Mouse (Mus musculus): ENCODE measurements around the gene Zbed3. TPM values are rescaled to one million over a fixed set of nuclear protein-coding genes. Genes with fewer than 3 reads are reported as not detected.
A peak's percentile ranks its signal among the peaks of the same experiment; 100 is the strongest.

The Zbed3 gene
- polyA plus RNA-seq, 1 experiment from 2014 or later: 30.7 TPM

GRCm38 (mm10) chr13:95312016-95312415, 11.4 kb upstream of the Zbed3 start:
- Histone ChIP-seq H3K9me3 (ENCODE audit: control insufficient read depth, low read length) (no peaks in the 10 kb centered on the region), H3K27ac (ENCODE audit: low read depth, low read length) (no peak overlapping the region), H3K4me3 (ENCODE audit: low read depth, low read length) (no peak overlapping the region), H3K27me3 (ENCODE audit: control insufficient read depth, insufficient read depth, low read length) (no peaks in the 10 kb centered on the region), H3K36me3 (ENCODE audit: control insufficient read depth, insufficient read depth, low read length) (no peaks in the 10 kb centered on the region), H3K4me2 (ENCODE audit: low read depth, low read length) (no peak overlapping the region), H3K9ac (replicated peaks; ENCODE audit: low read depth, low read length) (no peak overlapping the region), H3K4me1 (ENCODE audit: control insufficient read depth, insufficient read depth, low read length) (no peaks in the 10 kb centered on the region)
- ATAC-seq (ENCODE audit: low read depth): no peak
- WGBS: 64% methylated on average over 6 of the region's 6 CpGs

- Histone ChIP-seq H3K4me2 (ENCODE audit: low read depth, low read length) (no peak overlapping the region), H3K27me3 (ENCODE audit: control insufficient read depth, insufficient read depth, low read length) (no peaks in the 10 kb centered on the region), H3K4me3 (ENCODE audit: low read depth, low read length) (no peak overlapping the region), H3K9me3 (ENCODE audit: control insufficient read depth, low read length) (no peaks in the 10 kb centered on the region), H3K9ac (replicated peaks; ENCODE audit: low read depth, low read length) (no peak overlapping the region), H3K36me3 (ENCODE audit: control insufficient read depth, insufficient read depth, low read length) (no peaks in the 10 kb centered on the region), H3K27ac (ENCODE audit: low read depth, low read length) (no peak overlapping the region), H3K4me1 (ENCODE audit: control insufficient read depth, insufficient read depth, low read length) (no peaks in the 10 kb centered on the region)
- no peak for ATAC-seq (ENCODE audit: low read depth)
- 76% methylated on average over 6 of the region's 6 CpGs for WGBS
These were observed 4.3 kb upstream of the Zbed3 start for GRCm38 (mm10) chr13:95319153-95319552.

DNA sequence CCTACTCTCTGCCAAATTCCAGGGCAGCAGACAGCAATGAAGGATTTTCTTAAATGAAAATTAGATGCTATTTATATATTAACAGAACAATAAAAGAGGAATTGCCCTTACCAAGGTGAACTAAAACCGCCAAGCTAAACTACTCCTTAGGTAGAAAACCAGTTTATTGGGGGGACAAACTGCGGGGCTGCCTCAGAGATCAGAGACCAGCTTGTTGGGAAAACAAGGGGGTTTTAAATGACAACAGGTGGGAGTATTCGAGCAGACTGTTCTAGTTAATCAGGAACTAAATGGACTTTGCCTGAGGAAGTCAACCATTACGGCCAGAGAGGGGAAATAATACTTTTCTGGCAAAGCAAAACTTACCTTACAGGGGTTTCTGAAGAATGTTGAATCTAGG, 3.0 kb upstream of the Zbed3 start:
- H3K4me1 ChIP-seq (ENCODE audit: control insufficient read depth, insufficient read depth, low read length): no peaks in the 10 kb centered on the region
- H3K9ac ChIP-seq (replicated peaks; ENCODE audit: low read depth, low read length): no peak overlapping the region
- no peak for ATAC-seq (ENCODE audit: low read depth)
- no peaks in the 10 kb centered on the region for H3K27me3 ChIP-seq (ENCODE audit: control insufficient read depth, insufficient read depth, low read length)
- no peak overlapping the region for H3K4me3 ChIP-seq (ENCODE audit: low read depth, low read length)
- no peak overlapping the region for H3K4me2 ChIP-seq (ENCODE audit: low read depth, low read length)
- H3K9me3 ChIP-seq (ENCODE audit: control insufficient read depth, low read length): no peaks in the 10 kb centered on the region
- WGBS: 24% methylated on average over 4 of the region's 4 CpGs
- H3K36me3 ChIP-seq (ENCODE audit: control insufficient read depth, insufficient read depth, low read length): no peaks in the 10 kb centered on the region
- H3K27ac ChIP-seq (ENCODE audit: low read depth, low read length): no peak overlapping the region

DNA sequence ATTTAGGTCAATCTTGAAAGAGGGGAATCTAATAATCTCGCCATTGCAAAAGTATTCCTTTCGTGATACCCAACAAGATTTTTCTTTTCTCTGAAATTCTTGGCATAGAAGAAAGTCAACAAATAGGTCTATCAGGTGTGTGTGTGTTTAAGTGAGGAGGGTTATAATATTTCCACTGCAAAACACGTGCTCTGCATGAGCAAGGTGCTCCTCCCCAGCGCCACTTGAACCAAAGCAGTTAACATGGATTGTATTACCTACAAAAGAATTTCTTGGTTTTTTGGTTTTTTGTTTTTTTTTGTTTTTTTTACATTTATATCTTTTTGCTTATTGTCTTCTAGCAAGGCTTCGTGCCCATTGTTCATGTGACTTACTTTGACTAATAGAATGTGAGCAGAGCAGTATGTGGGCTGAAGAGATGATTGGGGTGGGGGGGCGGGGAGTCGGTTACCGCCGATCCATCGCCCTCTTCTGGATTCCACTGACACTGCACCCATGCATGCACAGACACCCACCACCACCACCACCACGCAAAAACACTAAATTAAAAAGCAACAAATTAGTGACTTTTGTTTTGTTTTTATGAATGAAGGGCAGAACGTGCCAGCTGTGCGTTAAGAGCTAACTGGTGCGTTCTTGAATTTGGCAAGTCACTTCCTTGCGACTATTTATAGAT, 676 bp downstream of the Zbed3 start:
- 25% methylated on average over 15 of the region's 15 CpGs for WGBS
- Histone ChIP-seq H3K36me3 (ENCODE audit: control insufficient read depth, insufficient read depth, low read length) (no peaks in the 10 kb centered on the region), H3K4me1 (ENCODE audit: control insufficient read depth, insufficient read depth, low read length) (peaks cover 25% of the 10 kb centered on the region), H3K27ac (ENCODE audit: low read depth, low read length) (peak overlapping the region; percentile 92), H3K9ac (replicated peaks; ENCODE audit: low read depth, low read length) (peak overlapping the region; percentile 97), H3K27me3 (ENCODE audit: control insufficient read depth, insufficient read depth, low read length) (no peaks in the 10 kb centered on the region), H3K4me2 (ENCODE audit: low read depth, low read length) (peak overlapping the region; percentile 87), H3K4me3 (ENCODE audit: low read depth, low read length) (peak overlapping the region; percentile 86), H3K9me3 (ENCODE audit: control insufficient read depth, low read length) (no peaks in the 10 kb centered on the region)
- ATAC-seq (ENCODE audit: low read depth): peak; percentile 74

GRCm38 (mm10) chr13:95324626-95325079, 1.2 kb downstream of the Zbed3 start:
- Histone ChIP-seq H3K4me1 (ENCODE audit: control insufficient read depth, insufficient read depth, low read length) (peaks cover 26% of the 10 kb centered on the region), H3K4me3 (ENCODE audit: low read depth, low read length) (peak overlapping the region; percentile 86), H3K9me3 (ENCODE audit: control insufficient read depth, low read length) (no peaks in the 10 kb centered on the region), H3K4me2 (ENCODE audit: low read depth, low read length) (peak overlapping the region; percentile 87), H3K27me3 (ENCODE audit: control insufficient read depth, insufficient read depth, low read length) (no peaks in the 10 kb centered on the region), H3K36me3 (ENCODE audit: control insufficient read depth, insufficient read depth, low read length) (no peaks in the 10 kb centered on the region), H3K27ac (ENCODE audit: low read depth, low read length) (peak overlapping the region; percentile 92), H3K9ac (replicated peaks; ENCODE audit: low read depth, low read length) (peak overlapping the region; percentile 97)
- WGBS: under 1% methylated on average over 22 of the region's 22 CpGs
- ATAC-seq (ENCODE audit: low read depth): peak; percentile 26

DNA sequence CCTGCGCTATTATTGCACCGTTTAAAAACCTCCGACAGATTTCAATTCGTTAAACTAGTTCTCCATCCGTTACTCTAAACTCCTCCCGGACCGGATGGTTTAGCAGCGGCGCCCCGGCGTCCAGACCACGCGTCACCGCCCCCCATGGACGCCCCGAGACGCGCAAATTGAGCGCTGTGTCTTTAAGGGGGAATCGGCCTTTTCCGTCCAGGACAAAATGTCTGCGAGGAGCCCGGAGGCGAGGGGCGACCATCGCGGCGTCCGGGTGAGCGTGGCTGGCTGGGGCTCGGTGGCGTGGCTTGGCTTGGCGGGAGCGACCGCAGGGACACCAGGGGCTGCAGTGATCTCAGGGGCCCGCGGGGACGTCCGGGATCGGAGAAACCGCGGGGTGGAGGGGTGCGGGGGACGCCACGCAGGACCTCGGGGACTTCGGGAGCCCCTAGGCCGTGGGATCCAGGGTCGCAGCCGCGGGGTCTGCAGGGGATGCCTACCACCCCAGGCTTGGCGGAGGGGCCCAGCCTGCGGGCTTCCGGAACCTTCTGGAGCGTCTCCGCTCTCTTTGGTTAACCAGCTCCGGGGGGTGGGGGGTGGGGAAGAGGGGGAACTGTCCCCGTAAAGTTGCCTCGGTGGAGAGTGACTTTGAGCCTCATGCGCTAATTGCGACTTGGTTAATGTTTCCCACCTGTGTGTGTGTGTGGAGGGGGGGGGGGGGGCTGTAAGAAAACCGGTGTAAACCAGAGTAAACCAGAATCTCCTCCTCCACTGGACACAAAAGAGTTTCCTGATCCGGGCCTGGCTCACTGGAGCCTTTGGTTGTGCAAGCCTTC, 1.9 kb downstream of the Zbed3 start:
- no peaks in the 10 kb centered on the region for H3K36me3 ChIP-seq (ENCODE audit: control insufficient read depth, insufficient read depth, low read length)
- peaks cover 26% of the 10 kb centered on the region for H3K4me1 ChIP-seq (ENCODE audit: control insufficient read depth, insufficient read depth, low read length)
- ATAC-seq (ENCODE audit: low read depth): peak; percentile 71
- no peaks in the 10 kb centered on the region for H3K9me3 ChIP-seq (ENCODE audit: control insufficient read depth, low read length)
- H3K4me2 ChIP-seq (ENCODE audit: low read depth, low read length): peak overlapping the region; percentile 87
- under 1% methylated on average over 55 of the region's 63 CpGs for WGBS
- H3K4me3 ChIP-seq (ENCODE audit: low read depth, low read length): peak overlapping the region; percentile 86
- peak overlapping the region; percentile 97 for H3K9ac ChIP-seq (replicated peaks; ENCODE audit: low read depth, low read length)
- H3K27me3 ChIP-seq (ENCODE audit: control insufficient read depth, insufficient read depth, low read length): no peaks in the 10 kb centered on the region
- peak overlapping the region; percentile 92 for H3K27ac ChIP-seq (ENCODE audit: low read depth, low read length)

DNA sequence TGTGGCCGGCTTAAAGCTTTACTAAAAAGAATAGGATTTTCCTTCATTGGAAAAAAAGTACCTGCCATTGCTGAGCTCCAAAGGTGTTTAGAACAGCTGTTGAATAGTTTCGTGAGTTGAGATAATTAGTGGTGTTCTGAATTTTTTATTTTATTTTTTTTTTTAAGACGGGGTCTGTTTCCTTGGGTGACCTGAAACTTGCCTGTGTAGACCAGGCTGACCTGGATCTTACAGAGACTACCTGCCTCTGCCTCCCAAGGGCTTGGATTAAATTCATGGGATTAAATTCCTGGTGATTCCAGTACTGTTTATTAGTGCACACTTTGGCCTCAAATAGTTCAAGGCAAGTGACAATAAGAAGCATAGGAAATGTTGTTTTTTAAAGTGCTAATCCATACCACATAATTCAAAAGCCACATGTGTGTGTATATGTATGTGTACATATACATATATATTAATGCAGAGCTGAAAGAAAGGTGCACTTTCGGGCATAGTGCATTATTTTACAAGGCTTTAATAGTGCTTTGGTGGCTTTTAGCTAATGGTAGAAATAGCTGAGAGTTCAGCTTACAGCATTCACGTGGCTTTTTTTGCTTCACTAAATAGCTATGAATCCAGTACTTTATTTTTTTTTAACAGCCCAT, 2.6 kb downstream of the Zbed3 start:
- ATAC-seq (ENCODE audit: low read depth): no peak
- no peaks in the 10 kb centered on the region for H3K27me3 ChIP-seq (ENCODE audit: control insufficient read depth, insufficient read depth, low read length)
- H3K9me3 ChIP-seq (ENCODE audit: control insufficient read depth, low read length): no peaks in the 10 kb centered on the region
- no peaks in the 10 kb centered on the region for H3K36me3 ChIP-seq (ENCODE audit: control insufficient read depth, insufficient read depth, low read length)
- peak overlapping the region; percentile 92 for H3K27ac ChIP-seq (ENCODE audit: low read depth, low read length)
- H3K4me1 ChIP-seq (ENCODE audit: control insufficient read depth, insufficient read depth, low read length): peaks cover 26% of the 10 kb centered on the region
- peak overlapping the region; percentile 86 for H3K4me3 ChIP-seq (ENCODE audit: low read depth, low read length)
- 13% methylated on average over 5 of the region's 5 CpGs for WGBS
- H3K9ac ChIP-seq (replicated peaks; ENCODE audit: low read depth, low read length): peak overlapping the region; percentile 97
- H3K4me2 ChIP-seq (ENCODE audit: low read depth, low read length): peak overlapping the region; percentile 87

DNA sequence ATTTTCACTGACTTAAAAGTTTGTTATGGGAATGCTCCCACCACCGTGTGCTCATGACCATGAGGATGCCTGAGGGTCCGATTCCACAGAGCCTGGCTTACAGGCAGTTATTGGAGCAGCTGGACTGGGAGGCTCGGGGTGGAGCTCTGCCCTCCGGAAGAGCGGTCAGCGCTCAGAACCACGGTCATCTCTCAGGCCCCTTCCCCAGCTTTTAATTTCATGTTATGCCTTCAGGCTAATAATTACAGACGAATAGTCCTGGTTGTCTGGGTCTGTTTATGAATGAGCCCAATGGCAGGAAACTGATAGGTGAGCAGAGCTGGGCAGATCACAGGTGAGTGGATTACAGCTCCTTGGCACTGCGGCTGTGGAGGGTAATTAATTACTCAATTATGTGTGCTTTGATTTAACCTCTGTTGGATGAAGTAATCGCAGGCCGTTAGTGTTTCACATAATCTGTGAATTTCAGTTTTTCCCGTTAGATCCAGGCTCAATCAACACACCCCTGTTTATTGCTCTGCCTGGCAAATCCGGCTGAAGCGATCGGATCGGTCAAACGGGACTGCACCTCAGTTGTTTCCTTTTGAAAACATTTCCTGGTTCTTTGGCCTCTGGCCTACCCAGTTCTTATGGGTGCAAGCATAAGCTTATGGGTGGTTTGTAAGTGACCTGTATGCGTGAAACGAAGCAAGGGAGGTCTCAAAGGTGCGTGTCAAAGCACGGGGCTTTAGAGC, 3.4 kb downstream of the Zbed3 start:
- H3K9me3 ChIP-seq (ENCODE audit: control insufficient read depth, low read length): no peaks in the 10 kb centered on the region
- ATAC-seq (ENCODE audit: low read depth): no peak
- 6% methylated on average over 21 of the region's 21 CpGs for WGBS

More for the DNA sequence above, 3.4 kb downstream of the Zbed3 start:
- Histone ChIP-seq H3K9ac (replicated peaks; ENCODE audit: low read depth, low read length) (peak overlapping the region; percentile 58), H3K36me3 (ENCODE audit: control insufficient read depth, insufficient read depth, low read length) (no peaks in the 10 kb centered on the region), H3K27ac (ENCODE audit: low read depth, low read length) (peak overlapping the region; percentile 74), H3K4me1 (ENCODE audit: control insufficient read depth, insufficient read depth, low read length) (peaks cover 26% of the 10 kb centered on the region), H3K4me3 (ENCODE audit: low read depth, low read length) (peak overlapping the region; percentile 86), H3K4me2 (ENCODE audit: low read depth, low read length) (peak overlapping the region; percentile 87), H3K27me3 (ENCODE audit: control insufficient read depth, insufficient read depth, low read length) (no peaks in the 10 kb centered on the region)
